Mouse (Mus musculus) embryo, embryonic 11 days (tissue): ENCODE results near the gene Ndufs1.
A peak's percentile ranks its signal among the peaks of the same experiment; 100 is the strongest.
"Not testable (repeated sequence)": the region's sequence is repeated elsewhere in the genome, so short reads cannot be mapped to it uniquely, and the experiment has no call there.

Experiments
- DNase-seq: peaks from one replicate; pipeline ENCODE4 v3.0.0-alpha.2; 2015

Gene Ndufs1

GRCm38 (mm10) chr1:63176604-63177421, at the start of gene Ndufs1, which contains the start of gene Eef1b2:
Gene Ndufs1, minus strand, starts transcription at chr1:63176833.
Gene Eef1b2, plus strand, starts transcription at chr1:63176825.
- peak; percentile 97 for DNase-seq

GRCm38 (mm10) chr1:63225890-63226289, 49.3 kb upstream of the Ndufs1 start:
- DNase-seq, result peak; percentile 77

GRCm38 (mm10) chr1:63225009-63225408, 48.4 kb upstream of the Ndufs1 start:
- DNase-seq, result no peak

GRCm38 (mm10) chr1:63219277-63219676, 42.6 kb upstream of the Ndufs1 start:
- DNase-seq, result no peak

GRCm38 (mm10) chr1:63214631-63215030, 38.0 kb upstream of the Ndufs1 start:
- DNase-seq, result peak; percentile 16

DNA sequence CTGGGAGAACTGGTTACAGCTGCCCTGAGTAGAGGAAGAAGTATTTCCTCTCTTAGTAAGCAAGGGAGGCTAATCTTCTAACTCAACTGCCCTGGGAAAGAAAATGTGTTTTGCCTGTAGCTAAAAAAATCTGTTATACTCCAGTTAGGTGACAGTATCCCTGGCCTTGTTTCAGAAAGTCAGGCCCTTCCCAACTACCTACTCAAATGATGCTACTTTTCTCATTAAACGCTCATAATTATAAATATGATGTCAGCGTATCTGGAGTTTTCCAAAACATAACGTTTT, 37.6 kb upstream of the Ndufs1 start, which contains the start of gene Gpr1:
TSS of gene Gpr1 (minus strand) at position 273 of the 288 bp plus-strand sequence.
- DNase-seq, result no peak

DNA sequence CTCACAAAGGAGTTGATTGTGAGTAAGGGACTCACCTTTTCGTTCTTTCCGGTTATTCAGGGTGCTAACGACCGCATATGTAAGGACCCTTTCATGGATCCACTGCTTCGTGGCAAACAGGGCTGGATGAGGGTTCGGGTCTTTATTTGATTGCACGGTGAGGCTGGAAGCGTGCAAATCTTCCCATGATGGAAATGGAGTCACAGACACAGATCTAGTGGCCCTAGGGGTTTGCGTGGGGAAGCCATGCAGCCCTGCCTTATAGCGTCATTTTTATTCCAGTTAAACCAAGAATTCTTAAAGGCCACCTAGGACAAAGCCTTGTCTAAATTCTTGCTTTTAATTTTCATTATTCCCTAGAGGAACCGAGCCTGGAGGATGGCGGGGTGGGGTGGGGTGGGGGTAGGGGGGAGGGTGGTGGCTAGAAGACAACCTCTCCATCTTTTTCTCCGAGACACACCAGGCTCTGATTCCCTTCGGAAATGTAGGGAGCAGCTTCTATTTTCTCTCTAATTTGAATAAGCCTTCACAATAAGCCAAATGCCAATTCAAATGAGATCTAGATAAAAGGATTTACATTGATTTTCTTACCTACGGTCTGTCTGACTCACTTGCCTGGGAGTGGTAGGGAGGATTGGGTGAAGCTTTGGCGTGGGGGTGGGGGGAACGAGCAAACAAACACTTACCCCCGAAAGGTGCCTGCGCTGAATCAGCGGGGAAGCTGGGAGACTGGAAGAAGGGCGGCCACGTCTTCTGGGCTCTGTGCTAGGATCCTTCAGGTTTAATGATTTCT, 37.0 kb upstream of the Ndufs1 start:
- peak; percentile 46 for DNase-seq

DNA sequence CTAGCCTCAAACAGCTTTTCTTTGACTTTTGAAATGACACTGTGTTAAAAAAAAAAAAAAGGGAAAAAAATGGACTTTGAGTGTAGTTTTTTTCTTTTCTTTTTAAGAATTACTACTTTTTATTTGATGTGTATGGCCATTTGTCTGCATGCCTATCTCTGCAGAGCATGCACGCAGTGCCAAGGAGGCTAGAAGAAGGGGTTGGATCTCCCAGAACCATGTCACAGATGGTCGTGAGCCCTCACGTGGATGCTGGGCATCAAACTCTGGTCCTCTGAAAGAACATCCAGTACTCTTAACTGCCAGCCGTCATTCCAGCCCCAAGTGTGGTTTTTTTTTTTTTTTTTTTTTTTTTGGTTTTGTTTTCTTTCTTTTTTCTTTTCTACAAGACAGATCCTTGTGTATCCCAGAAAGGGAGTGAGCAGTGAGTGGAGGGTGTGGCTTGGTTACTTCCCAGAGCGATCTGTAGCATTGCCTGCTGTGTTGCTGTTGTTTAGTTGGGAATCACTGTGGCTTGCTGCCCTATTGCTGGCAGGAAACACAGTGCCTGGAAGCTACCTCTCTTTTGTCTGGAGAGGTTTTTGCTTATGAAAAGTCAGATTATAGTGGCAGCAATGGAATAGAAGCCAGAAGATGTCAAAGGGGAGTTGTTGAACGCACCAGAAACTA, 33.4 kb upstream of the Ndufs1 start:
- DNase-seq, result no peak

- no peak for DNase-seq
These were observed 31.0 kb upstream of the Ndufs1 start for GRCm38 (mm10) chr1:63207607-63208006.

DNA sequence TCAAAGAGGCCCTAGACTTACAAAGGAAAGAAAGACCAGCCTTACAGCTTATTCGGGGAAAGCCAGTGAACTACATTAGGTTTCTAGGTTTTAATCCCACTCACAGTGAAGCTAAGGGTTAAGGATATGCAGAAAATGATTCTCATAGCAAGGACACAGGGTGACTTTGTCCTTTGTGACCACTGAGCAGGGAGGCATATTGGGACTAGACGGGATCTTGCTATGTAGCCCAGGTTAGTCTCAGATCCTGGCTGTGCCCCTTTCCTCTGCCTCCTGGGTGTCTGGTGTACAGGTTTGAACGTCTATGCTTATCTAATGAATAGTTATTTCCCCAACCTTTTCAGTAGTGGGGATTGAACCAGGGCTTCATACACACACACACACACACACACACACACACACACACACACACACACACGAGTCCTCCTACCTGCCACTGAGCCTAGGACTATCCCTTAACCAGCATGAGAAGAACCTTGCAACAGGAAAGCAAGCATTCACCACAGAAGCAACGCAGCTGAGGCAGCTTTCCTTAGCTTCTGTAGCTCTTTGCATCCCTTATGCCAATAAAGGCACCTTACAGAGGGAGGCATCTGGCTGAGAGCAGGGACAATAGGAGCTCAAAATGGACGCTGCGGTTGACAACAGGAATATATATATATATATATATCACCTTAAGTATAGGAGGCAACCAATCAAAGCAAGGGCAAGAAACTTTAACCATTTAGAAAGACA, 28.2 kb upstream of the Ndufs1 start:
- DNase-seq, result no peak

DNA sequence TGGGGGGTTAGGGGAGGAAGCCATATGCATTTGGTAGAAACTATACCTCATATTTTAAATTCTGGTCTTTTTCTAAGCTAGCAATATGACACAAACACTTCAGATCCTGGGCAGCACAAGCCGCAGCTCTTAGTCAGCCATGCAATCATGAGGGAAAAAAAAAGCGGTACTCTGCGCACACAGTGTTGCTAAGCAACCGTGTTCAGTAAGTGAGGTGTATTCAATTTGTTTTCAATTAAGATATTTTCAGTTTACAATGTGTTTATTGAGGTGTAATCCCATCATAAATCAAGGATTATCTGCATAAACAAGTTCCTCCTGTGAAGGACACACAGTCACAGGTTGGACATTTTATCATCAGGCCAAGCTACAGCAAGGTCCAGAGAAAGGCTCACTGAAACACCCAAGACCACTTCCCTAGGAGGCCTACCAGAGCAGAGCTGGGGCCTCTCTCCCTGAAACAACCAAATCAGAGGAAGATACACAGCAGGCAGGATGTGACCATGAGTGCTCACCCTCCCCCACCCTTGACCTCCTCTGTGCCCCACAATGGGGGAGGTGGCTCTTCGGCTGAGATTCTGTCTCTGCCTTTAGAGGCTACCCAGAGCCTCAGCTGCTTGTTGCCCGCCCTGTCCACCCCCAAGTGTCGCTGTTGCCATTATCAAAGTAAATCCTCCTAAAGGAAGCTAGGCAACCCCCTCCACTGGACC, 27.5 kb upstream of the Ndufs1 start:
- peak; percentile 90 for DNase-seq

GRCm38 (mm10) chr1:63203471-63203870, 26.8 kb upstream of the Ndufs1 start:
- no peak for DNase-seq

DNA sequence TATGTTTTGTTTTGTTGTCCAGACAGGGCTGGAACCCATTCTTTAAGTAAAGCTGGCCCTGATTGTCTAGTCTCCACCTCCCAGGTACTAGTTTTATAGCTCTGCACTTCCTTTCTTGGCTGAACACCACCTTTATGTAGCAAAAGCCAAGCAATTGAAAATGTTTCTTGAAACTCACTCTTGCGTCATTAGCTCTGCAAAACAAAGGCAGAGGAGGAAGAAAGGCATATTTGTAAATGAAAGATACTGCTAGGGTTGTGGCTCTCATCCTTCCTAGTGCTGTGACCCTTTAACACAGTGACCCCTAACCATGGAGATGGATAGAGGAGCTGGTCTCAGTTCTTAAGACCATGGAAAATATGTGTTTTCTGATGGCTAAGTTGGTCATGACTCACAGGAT, 25.0 kb upstream of the Ndufs1 start:
- DNase-seq, result no peak

GRCm38 (mm10) chr1:63200322-63200721, 23.7 kb upstream of the Ndufs1 start:
- no peak for DNase-seq

GRCm38 (mm10) chr1:63199387-63199786, 22.8 kb upstream of the Ndufs1 start:
- DNase-seq, result no peak

GRCm38 (mm10) chr1:63195848-63196512, 19.3 kb upstream of the Ndufs1 start:
- DNase-seq, result no peak

DNA sequence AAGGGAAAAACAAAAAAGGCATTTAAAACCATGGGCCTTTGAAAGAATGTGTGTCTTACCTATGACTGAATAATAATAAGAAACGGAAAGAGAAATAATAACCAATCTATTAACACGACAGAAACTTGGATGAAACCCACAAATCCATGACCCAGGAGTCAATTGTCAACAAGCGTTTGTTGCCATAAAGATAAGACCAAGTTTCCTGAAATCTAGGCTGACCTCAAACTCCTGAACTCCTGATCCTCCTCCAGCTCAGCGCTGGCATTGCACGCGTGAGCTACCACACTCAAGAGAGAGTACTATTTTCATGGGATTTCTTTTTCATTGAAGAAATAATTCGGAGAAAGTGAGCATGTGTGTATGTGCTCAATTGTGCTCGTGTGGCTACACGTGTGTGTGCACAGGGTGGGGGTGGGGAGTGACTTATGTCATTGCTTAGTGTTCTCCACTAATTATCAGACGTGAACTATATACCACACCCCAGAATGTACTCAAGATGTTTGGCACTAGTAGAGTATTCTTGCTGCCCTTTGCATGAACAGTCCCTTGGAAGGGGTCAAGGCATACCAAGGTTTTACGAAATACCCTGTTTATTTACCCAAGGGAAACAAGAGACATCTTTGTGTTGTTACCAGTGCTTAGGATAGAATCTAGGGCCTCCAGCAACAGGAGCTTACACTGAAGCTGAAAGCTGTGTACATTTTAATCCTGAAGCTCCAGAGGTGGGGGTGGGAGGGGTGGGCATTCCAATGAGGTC, 15.9 kb upstream of the Ndufs1 start:
- no peak for DNase-seq

DNA sequence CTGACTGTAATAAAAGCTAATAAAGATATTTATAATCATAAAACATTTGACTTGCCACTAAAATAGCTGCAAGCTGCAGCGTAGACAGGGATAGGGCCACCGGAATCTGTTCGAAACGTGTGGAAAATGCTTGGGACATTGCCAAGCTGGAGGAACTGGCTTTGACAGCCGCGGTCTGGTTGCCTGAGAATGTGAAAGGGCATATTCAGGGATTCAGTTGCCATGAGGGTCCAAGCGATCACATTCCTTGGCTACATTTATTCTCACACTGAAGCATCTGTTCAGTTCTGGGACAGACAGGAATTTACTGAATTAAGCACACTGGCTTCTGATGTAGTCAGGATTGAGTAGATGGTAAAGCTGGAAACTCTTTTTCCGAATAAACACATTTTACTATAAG, 14.2 kb upstream of the Ndufs1 start:
- DNase-seq, result no peak

DNA sequence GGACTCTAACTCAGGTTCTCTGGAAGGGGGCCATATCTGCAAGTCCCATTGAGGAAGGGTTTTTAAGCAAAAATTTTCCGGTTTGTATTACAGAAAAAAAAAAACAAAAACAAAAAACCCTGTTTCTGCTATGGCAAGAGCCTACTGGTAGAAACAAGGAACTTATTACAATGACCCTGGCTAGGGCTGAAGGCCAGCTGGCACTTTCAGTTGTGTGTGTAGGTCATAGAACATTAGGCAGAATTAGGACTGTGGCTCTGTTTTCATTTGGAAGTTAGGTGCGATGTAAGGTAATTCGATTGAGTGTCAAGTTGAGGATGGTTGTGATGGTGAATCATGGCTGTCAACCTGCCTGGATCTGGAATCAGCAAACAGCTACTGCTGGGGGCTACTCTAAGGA, 11.9 kb upstream of the Ndufs1 start:
- DNase-seq, result no peak

GRCm38 (mm10) chr1:63185430-63185829, 8.8 kb upstream of the Ndufs1 start:
- not testable (repeated sequence) for DNase-seq
